Mouse (Mus musculus) kidney, embryonic 16.5 days (tissue): Measurements from ENCODE around the gene Fancc. TPM values are rescaled to one million over a fixed set of nuclear protein-coding genes. Genes with fewer than 3 reads are reported as not detected.
A peak's percentile ranks its signal among the peaks of the same experiment; 100 is the strongest.

ENCODE experiments used
- ATAC-seq: fragments of 200-750 bp; cut with Nextera tagmentation; 2 replicates; pipeline ENCODE4 v1.8.0; 2017; ENCODE audit warnings: moderate TSS enrichment; ENCODE audit not compliant: low FRiP score, low TSS enrichment
- H3K27ac ChIP-seq: fragments of 300-500 bp; sonication (generic); 2 replicates; pipeline ENCODE4 v1.5.1; 2014; ENCODE audit warnings: low read length
- H3K27me3 ChIP-seq: fragments of 300-500 bp; sonication (generic); 2 replicates; pipeline ENCODE4 v1.6.1; 2014; ENCODE audit warnings: low read length, control low read depth, mixed read lengths; ENCODE audit not compliant: insufficient read depth
- H3K36me3 ChIP-seq: fragments of 300-500 bp; sonication (generic); 2 replicates; pipeline ENCODE4 v1.6.1; 2014; ENCODE audit warnings: low read length, control low read depth, mixed read lengths; ENCODE audit not compliant: insufficient read depth
- H3K4me1 ChIP-seq: fragments of 300-500 bp; sonication (generic); 2 replicates; pipeline ENCODE4 v1.6.1; 2014; ENCODE audit warnings: low read length, control low read depth, mixed read lengths; ENCODE audit not compliant: insufficient read depth
- H3K4me2 ChIP-seq: fragments of 300-500 bp; sonication (generic); replicated peaks from 2 replicates; pipeline ENCODE4 v1.6.1; 2014; ENCODE audit warnings: low read depth, low read length
- H3K4me3 ChIP-seq: fragments of 300-500 bp; sonication (generic); 2 replicates; pipeline ENCODE4 v1.5.1; 2014; ENCODE audit warnings: mild to moderate bottlenecking, low read length
- H3K9ac ChIP-seq: fragments of 300-500 bp; sonication (generic); replicated peaks from 2 replicates; pipeline ENCODE4 v1.6.1; 2014; ENCODE audit warnings: low read length
- H3K9me3 ChIP-seq: fragments of 300-500 bp; sonication (generic); 2 replicates; pipeline ENCODE4 v1.6.1; 2016; ENCODE audit warnings: low read length, control low read depth
- WGBS: fragments of 180-500 bp; shearing (Covaris S2); extraction: QIAGEN DNeasy Blood & Tissue Kit; methylation state at CpG from one replicate; pipeline ENCODE4 v1.1.7; 2014; 5-methylcytosine and 5-hydroxymethylcytosine counted together
- polyA plus RNA-seq: library from polyadenylated mRNA; unstranded; fragments of >200 nt; fragmentation: Nextera tagmentation; extraction: Ambion mirVana; gene quantifications from 2 replicates; pipeline ENCODE4 v1.2.1, GENCODE M21; 2015

Fancc gene
- polyA plus RNA-seq, 1 experiment from 2014 or later = 22.2 TPM

DNA sequence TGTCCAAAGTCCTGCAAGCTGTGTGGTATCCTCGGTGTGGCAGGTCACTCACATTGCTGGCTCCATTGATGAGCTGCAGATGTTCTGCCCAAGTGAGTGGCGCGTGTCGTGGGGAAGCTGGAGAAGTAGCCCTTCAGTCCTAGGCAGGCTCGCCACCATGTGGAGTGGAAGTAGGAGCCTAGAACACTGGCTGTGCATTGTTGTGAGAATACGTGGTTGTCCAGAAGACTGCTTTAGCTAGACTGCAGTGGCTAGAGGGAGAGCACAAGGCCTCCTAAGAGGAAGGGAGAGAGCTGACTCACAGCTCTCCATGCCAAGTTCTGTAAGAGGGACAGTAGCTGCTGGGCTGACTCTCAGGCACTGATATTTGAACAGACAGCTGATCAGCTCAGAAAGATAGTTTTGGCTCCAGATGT, 238.9 kb downstream of the Fancc start:
- WGBS = 67% methylated on average over 6 of the region's 6 CpGs
- ATAC-seq = no peak
- Histone ChIP-seq H3K36me3 (peaks cover 19% of the 10 kb centered on the region), H3K27me3 (no peaks in the 10 kb centered on the region), H3K4me1 (peaks cover 86% of the 10 kb centered on the region), H3K9me3 (no peaks in the 10 kb centered on the region), H3K9ac (peak overlapping the region; percentile 18; the same call in 1 of the 2 replicates), H3K4me2 (no peak overlapping the region), H3K4me3 (no peak overlapping the region), H3K27ac (peak overlapping the region; percentile 45; the same call in 1 of the 2 replicates)

- no peaks in the 10 kb centered on the region for H3K27me3 ChIP-seq
- H3K27ac ChIP-seq = peak overlapping the region; percentile 47
- no peak overlapping the region for H3K9ac ChIP-seq
- H3K36me3 ChIP-seq = peaks cover 11% of the 10 kb centered on the region
- H3K4me3 ChIP-seq = no peak overlapping the region
- H3K4me1 ChIP-seq = peaks cover 88% of the 10 kb centered on the region
- 24% methylated on average over 7 of the region's 7 CpGs for WGBS
- H3K9me3 ChIP-seq = no peaks in the 10 kb centered on the region
- no peak overlapping the region for H3K4me2 ChIP-seq
- peak; percentile 88 for ATAC-seq
These were observed 240.3 kb downstream of the Fancc start for GRCm38 (mm10) chr13:63256807-63257206.

GRCm38 (mm10) chr13:63256146-63256545, 240.9 kb downstream of the Fancc start:
- no peak overlapping the region for H3K9ac ChIP-seq
- peak; percentile 40; the same call in 1 of the 2 replicates for ATAC-seq
- H3K4me2 ChIP-seq = no peak overlapping the region
- no peaks in the 10 kb centered on the region for H3K27me3 ChIP-seq
- peaks cover 11% of the 10 kb centered on the region for H3K36me3 ChIP-seq
- no peak overlapping the region for H3K4me3 ChIP-seq
- no peaks in the 10 kb centered on the region for H3K9me3 ChIP-seq
- WGBS = 26% methylated on average over 6 of the region's 6 CpGs
- peaks cover 88% of the 10 kb centered on the region for H3K4me1 ChIP-seq
- H3K27ac ChIP-seq = peak overlapping the region; percentile 87

GRCm38 (mm10) chr13:63255519-63256011, 241.5 kb downstream of the Fancc start:
- H3K27me3 ChIP-seq = no peaks in the 10 kb centered on the region
- peaks cover 88% of the 10 kb centered on the region for H3K4me1 ChIP-seq
- peaks cover 11% of the 10 kb centered on the region for H3K36me3 ChIP-seq
- peak overlapping the region; percentile 87 for H3K27ac ChIP-seq
- H3K9ac ChIP-seq = no peak overlapping the region
- WGBS = 46% methylated on average over 5 of the region's 5 CpGs
- no peaks in the 10 kb centered on the region for H3K9me3 ChIP-seq
- no peak overlapping the region for H3K4me3 ChIP-seq
- H3K4me2 ChIP-seq = no peak overlapping the region
- ATAC-seq = no peak

DNA sequence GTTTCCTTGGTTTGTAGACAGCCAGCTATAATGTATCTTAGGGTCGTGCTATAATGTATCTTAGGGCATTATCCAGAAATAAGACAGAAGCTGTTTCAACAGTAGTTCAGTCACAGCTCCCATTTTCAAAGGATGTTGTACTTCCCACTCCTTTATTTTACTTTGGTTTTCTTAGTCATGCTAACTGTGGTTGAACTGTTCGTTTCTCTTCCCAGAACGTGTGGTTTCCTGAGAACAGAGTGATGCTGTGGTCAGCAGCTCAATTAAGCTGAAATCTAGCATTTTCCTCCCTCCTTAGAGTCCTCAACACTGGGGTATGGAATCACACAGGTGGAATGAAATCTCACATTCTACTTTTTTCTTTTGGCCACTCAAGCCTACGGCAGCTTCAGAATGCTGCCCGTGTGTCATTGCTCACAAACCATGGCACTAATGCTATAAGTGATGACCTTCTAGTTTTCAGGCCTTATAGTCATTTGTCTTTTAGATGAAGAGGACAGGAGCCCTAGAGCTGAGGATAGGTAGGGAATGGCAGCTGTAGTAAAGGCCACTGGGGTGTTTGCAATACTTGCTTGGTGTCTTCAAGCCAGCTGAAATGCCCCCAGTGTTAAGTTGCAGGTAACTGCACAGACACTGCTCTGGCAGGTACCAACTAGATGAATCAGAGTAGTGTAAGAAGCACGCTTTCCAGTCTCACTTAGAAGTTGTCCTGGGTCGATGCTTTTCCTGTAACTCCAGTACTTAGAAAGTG, 243.0 kb downstream of the Fancc start:
- Histone ChIP-seq H3K27ac (peak overlapping the region; percentile 87; the same call in 1 of the 2 replicates), H3K4me2 (no peak overlapping the region), H3K9ac (no peak overlapping the region), H3K4me1 (peaks cover 91% of the 10 kb centered on the region), H3K9me3 (no peaks in the 10 kb centered on the region), H3K4me3 (no peak overlapping the region), H3K27me3 (no peaks in the 10 kb centered on the region), H3K36me3 (peaks cover 11% of the 10 kb centered on the region)
- no peak for ATAC-seq
- 70% methylated on average over 7 of the region's 7 CpGs for WGBS

GRCm38 (mm10) chr13:63253147-63253546, 243.9 kb downstream of the Fancc start:
- ATAC-seq = no peak
- H3K27ac ChIP-seq = peak overlapping the region; percentile 45; the same call in 1 of the 2 replicates
- no peak overlapping the region for H3K4me2 ChIP-seq
- no peak overlapping the region for H3K4me3 ChIP-seq
- H3K36me3 ChIP-seq = peaks cover 11% of the 10 kb centered on the region
- H3K27me3 ChIP-seq = no peaks in the 10 kb centered on the region
- H3K9ac ChIP-seq = no peak overlapping the region
- H3K4me1 ChIP-seq = peaks cover 89% of the 10 kb centered on the region
- no peaks in the 10 kb centered on the region for H3K9me3 ChIP-seq
- WGBS = 49% methylated on average over 5 of the region's 5 CpGs

GRCm38 (mm10) chr13:63252295-63253010, 244.6 kb downstream of the Fancc start:
- H3K9ac ChIP-seq = no peak overlapping the region
- peaks cover 18% of the 10 kb centered on the region for H3K36me3 ChIP-seq
- H3K4me3 ChIP-seq = no peak overlapping the region
- no peaks in the 10 kb centered on the region for H3K9me3 ChIP-seq
- H3K27me3 ChIP-seq = no peaks in the 10 kb centered on the region
- H3K4me2 ChIP-seq = no peak overlapping the region
- no peak for ATAC-seq
- H3K4me1 ChIP-seq = peaks cover 91% of the 10 kb centered on the region
- peak overlapping the region; percentile 45 for H3K27ac ChIP-seq
- WGBS = 76% methylated on average over 2 of the region's 2 CpGs

GRCm38 (mm10) chr13:63251118-63251889, 245.8 kb downstream of the Fancc start:
- H3K4me3 ChIP-seq = 0 out of 2 replicates have a peak overlapping the region, but pooled peaks have one; percentile 4
- no peak for ATAC-seq
- no peaks in the 10 kb centered on the region for H3K9me3 ChIP-seq
- peaks cover 97% of the 10 kb centered on the region for H3K4me1 ChIP-seq
- H3K27ac ChIP-seq = peak overlapping the region; percentile 61
- H3K27me3 ChIP-seq = no peaks in the 10 kb centered on the region
- H3K9ac ChIP-seq = no peak overlapping the region
- peaks cover 18% of the 10 kb centered on the region for H3K36me3 ChIP-seq
- peak overlapping the region; percentile 18; the same call in 1 of the 2 replicates for H3K4me2 ChIP-seq
- WGBS = 44% methylated on average over 12 of the region's 12 CpGs

GRCm38 (mm10) chr13:63250441-63250980, 246.6 kb downstream of the Fancc start:
- no peaks in the 10 kb centered on the region for H3K27me3 ChIP-seq
- peaks cover 17% of the 10 kb centered on the region for H3K36me3 ChIP-seq
- no peaks in the 10 kb centered on the region for H3K9me3 ChIP-seq
- no peak overlapping the region for H3K4me2 ChIP-seq
- H3K4me1 ChIP-seq = peaks cover 97% of the 10 kb centered on the region
- 88% methylated on average over 8 of the region's 8 CpGs for WGBS
- peak overlapping the region; percentile 29; the same call in 1 of the 2 replicates for H3K9ac ChIP-seq
- ATAC-seq = no peak
- peak overlapping the region; percentile 71 for H3K27ac ChIP-seq
- H3K4me3 ChIP-seq = no peak overlapping the region
